Mouse (Mus musculus): ENCODE measurements around the gene Snrnp27. TPM values are rescaled to one million over a fixed set of nuclear protein-coding genes. Genes with fewer than 3 reads are reported as not detected.

Snrnp27 gene
- polyA plus RNA-seq (2012; rRNA removed), result 72.4 and 79.7 TPM in 2 replicates

DNA sequence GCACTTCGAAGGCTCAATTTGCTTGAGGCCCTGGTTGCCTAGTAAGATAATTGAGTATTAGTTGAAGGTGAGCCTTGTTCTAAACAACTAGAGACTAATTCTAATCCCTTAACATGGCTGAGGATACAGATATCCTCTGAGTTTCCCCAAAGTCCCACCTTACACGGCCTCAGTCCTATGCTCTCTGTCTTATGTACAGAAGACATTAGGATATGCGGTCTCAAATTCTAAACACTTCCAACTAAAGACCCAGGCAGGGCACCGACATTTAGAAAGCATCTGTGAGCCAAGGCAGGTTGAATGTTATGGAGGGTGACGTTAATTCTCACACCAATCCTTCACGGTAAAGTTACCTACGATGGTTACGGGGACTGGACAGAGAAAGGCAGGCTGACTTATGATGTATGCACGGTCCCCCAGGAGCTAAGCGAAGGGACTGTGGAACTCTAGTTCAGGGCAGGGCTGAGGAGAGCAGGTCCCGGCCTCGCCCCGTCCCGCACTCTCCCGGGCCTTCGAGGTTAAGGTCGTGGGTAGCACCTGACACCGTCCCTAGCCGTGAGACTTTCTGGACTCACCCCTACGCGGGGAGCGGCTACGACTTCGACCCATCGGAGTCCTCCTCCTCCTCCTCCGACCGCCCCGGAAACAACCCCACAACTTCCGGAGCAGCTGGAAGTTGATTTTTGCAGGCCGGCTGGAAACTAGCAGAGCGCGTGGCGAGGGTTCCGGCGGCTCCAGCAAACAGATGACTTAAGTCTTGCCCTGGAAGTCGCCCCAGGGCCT lies at the start of gene Snrnp27:
TSS of gene Snrnp27 (minus strand) at position 651 of the 783 bp plus-strand sequence.

DNA sequence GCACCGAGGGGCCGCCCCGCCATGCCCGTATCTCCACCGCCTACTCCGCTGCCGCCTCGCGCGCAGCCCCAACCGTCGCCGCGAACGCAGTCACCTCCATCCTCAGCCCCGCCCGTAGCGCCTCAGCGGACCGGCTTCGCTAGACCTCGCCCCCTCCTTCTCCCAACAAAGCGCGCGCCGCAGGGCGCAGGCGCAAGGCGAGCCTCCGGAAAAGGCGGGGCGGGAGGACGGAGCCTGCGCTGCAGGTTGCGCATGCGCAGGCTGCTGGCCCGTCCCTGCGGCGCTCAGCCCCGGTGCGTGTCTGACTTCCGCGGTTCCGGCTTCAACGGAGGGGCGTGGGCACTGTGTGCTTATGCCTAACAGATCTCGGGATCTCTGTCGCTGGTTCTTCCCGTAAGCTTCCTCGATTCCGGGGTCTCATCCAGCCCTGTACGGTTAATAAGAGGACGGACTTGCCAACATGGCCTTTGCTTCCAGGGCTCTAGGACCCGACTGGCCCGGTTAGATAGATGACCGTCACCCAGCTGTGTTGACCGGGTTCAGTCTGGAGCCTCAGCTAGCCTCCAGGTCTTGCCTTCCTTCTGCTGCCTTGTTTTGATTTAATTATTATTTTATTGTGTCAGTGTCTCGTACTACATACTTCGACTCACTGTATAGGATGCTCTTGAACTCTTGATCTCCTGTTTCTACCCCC lies 49.0 kb upstream of the Snrnp27 start, which contains the start of gene Gmcl1:
TSS of gene Gmcl1 (minus strand) at position 201 of the 694 bp plus-strand sequence.

DNA sequence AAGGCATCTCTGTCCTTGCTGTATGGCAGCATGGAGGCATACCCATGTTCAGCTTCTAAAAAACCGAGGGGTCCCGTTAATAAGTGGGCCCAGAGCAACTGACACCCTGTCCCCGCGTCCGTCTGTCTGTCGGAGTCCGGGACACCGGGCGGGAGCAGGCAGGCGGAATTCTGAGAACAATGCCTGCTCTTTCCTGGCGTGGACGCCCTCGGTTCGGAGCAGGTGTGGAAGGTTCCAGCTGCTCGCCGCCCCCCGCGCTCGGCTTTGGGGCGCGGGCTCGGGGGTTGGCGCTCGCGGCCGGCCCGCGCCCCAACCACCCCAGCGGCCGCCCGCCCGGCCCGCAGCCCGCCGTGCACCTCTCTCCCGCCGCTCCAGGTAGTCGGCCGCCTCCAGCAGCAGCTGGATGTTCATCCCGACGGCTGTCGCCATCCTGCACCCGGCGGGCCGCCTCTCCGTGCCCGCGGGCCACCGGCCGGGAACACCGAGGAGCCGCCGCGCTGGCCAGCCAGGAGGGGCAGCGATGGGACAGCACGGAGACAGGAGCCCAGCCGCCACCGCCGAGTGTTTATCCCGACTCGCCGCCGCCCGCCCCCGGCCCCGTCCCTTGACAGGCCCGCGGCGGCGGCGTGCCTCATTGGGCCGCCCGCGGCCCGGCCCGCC lies 15.6 kb downstream of the Snrnp27 start, which contains the start of gene Mxd1:
TSS of gene Mxd1 (minus strand) at position 582 of the 660 bp plus-strand sequence.

DNA sequence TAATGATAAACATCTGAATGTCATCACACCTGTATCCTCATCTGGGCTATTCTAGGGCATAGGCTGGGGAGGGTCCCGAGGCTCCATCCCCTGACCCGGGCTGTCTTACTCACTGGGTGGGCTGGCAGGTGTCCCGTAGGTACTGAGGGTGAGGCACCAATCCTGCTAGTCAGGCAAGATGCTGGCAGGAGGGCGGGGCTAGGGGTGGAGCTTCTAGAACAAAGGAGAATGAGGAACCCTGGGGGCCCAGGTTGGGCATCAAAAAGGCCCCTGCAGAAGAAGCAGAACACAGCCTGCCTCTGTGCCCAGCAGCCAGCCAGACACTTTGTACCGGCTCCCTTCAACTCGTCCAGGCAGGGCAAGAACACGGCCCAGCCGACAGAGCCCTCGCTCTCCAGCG lies 56.4 kb downstream of the Snrnp27 start, which contains the start of gene Asprv1:
TSS of gene Asprv1 (plus strand) at position 219 of the 400 bp plus-strand sequence.

Other genes starting within 250 kb of the Snrnp27 start
- gene C87436, start 246.1 kb downstream of the Snrnp27 start, polyA plus RNA-seq (2012; rRNA removed), result 15.4 and 18.2 TPM in 2 replicates
- 208 and 294 TPM in 2 replicates for gene Pcbp1, start 158.2 kb downstream of the Snrnp27 start, polyA plus RNA-seq (2012; rRNA removed)
- 0.70 and 0.73 TPM in 2 replicates for gene Asprv1, start 56.4 kb downstream of the Snrnp27 start, polyA plus RNA-seq (2012; rRNA removed)
- 15.1 and 20.7 TPM in 2 replicates for gene Mxd1, start 15.4 kb downstream of the Snrnp27 start, polyA plus RNA-seq (2012; rRNA removed)
- 22.4 and 34.1 TPM in 2 replicates for gene Gmcl1, start 48.9 kb upstream of the Snrnp27 start, polyA plus RNA-seq (2012; rRNA removed)
- gene Anxa4, start 109.1 kb upstream of the Snrnp27 start, polyA plus RNA-seq (2012; rRNA removed), result 8.8 and 11.1 TPM in 2 replicates
- gene Aak1, start 165.0 kb upstream of the Snrnp27 start, polyA plus RNA-seq (2012; rRNA removed), result 22.1 and 28.8 TPM in 2 replicates